Mouse (Mus musculus) right cerebral cortex, postnatal 4 days (tissue): ENCODE measurements at regions not wholly inside any gene's neighbourhood (a gene's known extent, or its start where the extent isn't known, plus 50 kb on each side); places are given as distances from the start of the nearest gene placed in this dataset.

Source experiments
- DNase-seq: peaks from one replicate; pipeline ENCODE4 v3.0.0-alpha.2; 2022

GRCm38 (mm10) chr5:60599460-60600299 lies 1208.9 kb upstream of the G6pd2 start:
- no peak for DNase-seq

- no peak for DNase-seq
Observed at GRCm38 (mm10) chr5:60600300-60600648, 1208.3 kb upstream of the G6pd2 start.

GRCm38 (mm10) chr5:60608943-60609614 lies 1199.5 kb upstream of the G6pd2 start:
- peak; percentile 23 for DNase-seq
